Mouse (Mus musculus) E14TG2a.4 (cell line): ENCODE measurements around the gene Usp3.
A peak's percentile ranks its signal among the peaks of the same experiment; 100 is the strongest.

Source experiments
- H3K27me3 ChIP-seq: 2 replicates; pipeline ENCODE4 v1.6.1; 2014; ENCODE audit warnings: low read length, control low read depth; ENCODE audit not compliant: insufficient read depth
- H3K36me3 ChIP-seq: 2 replicates; pipeline ENCODE4 v1.6.1; 2014; ENCODE audit warnings: low read length, control low read depth; ENCODE audit not compliant: insufficient read depth
- H3K4me1 ChIP-seq: replicated peaks from 2 replicates; pipeline ENCODE4 v1.6.1; 2014; ENCODE audit warnings: low read depth, low read length, control low read depth
- H3K4me3 ChIP-seq: replicated peaks from 2 replicates; pipeline ENCODE4 v1.5.1; 2014; ENCODE audit warnings: mild to moderate bottlenecking, low read length
- H3K9me3 ChIP-seq: 2 replicates; pipeline ENCODE4 v1.6.1; 2014; ENCODE audit warnings: low read length, control low read depth
- CTCF ChIP-seq: conservative IDR thresholded peaks from 2 replicates; pipeline ENCODE4 v1.5.1; 2014; ENCODE audit warnings: low read length
- NANOG ChIP-seq: IDR thresholded peaks from 2 replicates; pipeline ENCODE4 v1.6.1; 2014; ENCODE audit warnings: borderline replicate concordance, low read length, mixed read lengths
- POU5F1 ChIP-seq: IDR thresholded peaks from 2 replicates; pipeline ENCODE4 v1.6.1; 2014; ENCODE audit warnings: low read length, borderline replicate concordance

Usp3 gene

GRCm38 (mm10) chr9:66587016-66587415 is 5.9 kb downstream of the Usp3 start:
- Histone ChIP-seq H3K27me3 (peaks cover 18% of the 10 kb centered on the region), H3K4me3 (no peak overlapping the region), H3K36me3 (no peaks in the 10 kb centered on the region), H3K4me1 (peaks cover 14% of the 10 kb centered on the region), H3K9me3 (no peaks in the 10 kb centered on the region)
- TF ChIP-seq POU5F1 (no peak), CTCF (no peak), NANOG (no peak)

GRCm38 (mm10) chr9:66586533-66586932 is 6.4 kb downstream of the Usp3 start:
- Histone ChIP-seq H3K4me1 (peaks cover 11% of the 10 kb centered on the region), H3K27me3 (peaks cover 13% of the 10 kb centered on the region), H3K9me3 (no peaks in the 10 kb centered on the region), H3K36me3 (no peaks in the 10 kb centered on the region), H3K4me3 (no peak overlapping the region)
- TF ChIP-seq NANOG (no peak), POU5F1 (no peak), CTCF (no peak)

GRCm38 (mm10) chr9:66585191-66585590 is 7.8 kb downstream of the Usp3 start:
- Histone ChIP-seq H3K27me3 (peaks cover 3% of the 10 kb centered on the region), H3K4me3 (no peak overlapping the region), H3K4me1 (peaks cover 5% of the 10 kb centered on the region; the same call in 1 of the 2 replicates), H3K36me3 (no peaks in the 10 kb centered on the region), H3K9me3 (no peaks in the 10 kb centered on the region)
- TF ChIP-seq NANOG (no peak), POU5F1 (no peak), CTCF (no peak)

- H3K36me3 ChIP-seq, result no peaks in the 10 kb centered on the region
- no peaks in the 10 kb centered on the region for H3K27me3 ChIP-seq
- peaks cover 5% of the 10 kb centered on the region; the same call in 1 of the 2 replicates for H3K4me1 ChIP-seq
- H3K9me3 ChIP-seq, result no peaks in the 10 kb centered on the region
- no peak overlapping the region for H3K4me3 ChIP-seq
- no peak for TF ChIP-seq CTCF
- no peak for TF ChIP-seq NANOG
- TF ChIP-seq POU5F1, result no peak
Measured at GRCm38 (mm10) chr9:66584176-66584575, 8.8 kb downstream of the Usp3 start.

GRCm38 (mm10) chr9:66583244-66583643 is 9.7 kb downstream of the Usp3 start:
- Histone ChIP-seq H3K4me1 (no peaks in the 10 kb centered on the region), H3K4me3 (no peak overlapping the region), H3K9me3 (no peaks in the 10 kb centered on the region), H3K27me3 (no peaks in the 10 kb centered on the region), H3K36me3 (no peaks in the 10 kb centered on the region)
- TF ChIP-seq CTCF (peak; percentile 18; the same call in 1 of the 2 replicates), POU5F1 (no peak)

- Histone ChIP-seq H3K9me3 (no peaks in the 10 kb centered on the region), H3K36me3 (no peaks in the 10 kb centered on the region), H3K4me1 (no peaks in the 10 kb centered on the region), H3K27me3 (no peaks in the 10 kb centered on the region), H3K4me3 (no peak overlapping the region)
- TF ChIP-seq CTCF (no peak), POU5F1 (no peak), NANOG (no peak)
Measured at GRCm38 (mm10) chr9:66581694-66582093, 11.2 kb downstream of the Usp3 start.

- no peak for TF ChIP-seq NANOG
- no peak for TF ChIP-seq CTCF
- TF ChIP-seq POU5F1, result no peak
- Histone ChIP-seq H3K9me3 (peaks cover 6% of the 10 kb centered on the region), H3K27me3 (no peaks in the 10 kb centered on the region), H3K4me1 (no peaks in the 10 kb centered on the region), H3K36me3 (no peaks in the 10 kb centered on the region), H3K4me3 (no peak overlapping the region)
Measured at GRCm38 (mm10) chr9:66580722-66581121, 12.2 kb downstream of the Usp3 start.

GRCm38 (mm10) chr9:66575878-66576238 is 17.1 kb downstream of the Usp3 start:
- Histone ChIP-seq H3K4me1 (no peaks in the 10 kb centered on the region), H3K4me3 (no peak overlapping the region), H3K36me3 (no peaks in the 10 kb centered on the region), H3K27me3 (no peaks in the 10 kb centered on the region), H3K9me3 (peaks cover 11% of the 10 kb centered on the region)
- TF ChIP-seq POU5F1, result no peak
- no peak for TF ChIP-seq CTCF
- TF ChIP-seq NANOG, result no peak
